Mouse (Mus musculus): ENCODE results near the gene Lrrc47. TPM values are rescaled to one million over a fixed set of nuclear protein-coding genes. Genes with fewer than 3 reads are reported as not detected.

The Lrrc47 gene
- polyA plus RNA-seq, 1 experiment from 2014 or later, result 11.9 TPM

DNA sequence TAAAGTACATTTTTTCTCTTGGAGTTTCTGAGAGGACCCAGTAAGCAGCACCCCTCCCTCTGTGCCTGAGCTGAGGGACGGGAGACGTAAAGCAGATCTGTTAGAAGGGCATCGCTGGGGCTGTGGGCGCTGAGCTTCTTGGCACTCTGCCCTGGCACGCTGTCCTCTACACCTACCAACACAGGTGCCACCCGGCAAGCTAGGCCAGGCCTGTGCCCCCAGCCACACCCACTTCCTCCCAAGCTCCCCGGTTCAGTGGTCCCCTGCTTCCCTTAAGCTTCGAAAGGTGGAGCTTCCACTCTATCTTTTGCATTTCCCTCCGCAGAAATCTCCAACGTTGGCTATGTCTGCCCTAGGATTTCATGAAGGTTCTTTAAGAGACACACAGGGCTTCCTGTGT lies 32.3 kb upstream of the Lrrc47 start:
- H3K9ac ChIP-seq (ENCODE audit: low read depth, low read length), result no peak overlapping the region
- no peak for DNase-seq (ENCODE audit: low spot score)
- H3K4me1 ChIP-seq (ENCODE audit: control insufficient read depth, insufficient read depth, low read length), result peaks cover 9% of the 10 kb centered on the region
- H3K27me3 ChIP-seq (replicated peaks; ENCODE audit: control insufficient read depth, insufficient read depth, low read length), result no peaks in the 10 kb centered on the region
- H3K4me2 ChIP-seq (ENCODE audit: low read depth, low read length), result no peak overlapping the region
- H3K9me3 ChIP-seq (ENCODE audit: control insufficient read depth, low read length), result no peaks in the 10 kb centered on the region
- H3K36me3 ChIP-seq (ENCODE audit: control insufficient read depth, insufficient read depth, low read length), result peaks cover 50% of the 10 kb centered on the region
- H3K4me3 ChIP-seq (ENCODE audit: low read depth, low read length), result no peak overlapping the region
- no peak for ATAC-seq (ENCODE audit: low read depth)
- WGBS, result 90% methylated on average over 10 of the region's 10 CpGs
- no peak overlapping the region for H3K27ac ChIP-seq (replicated peaks; ENCODE audit: low read depth, low read length)

DNA sequence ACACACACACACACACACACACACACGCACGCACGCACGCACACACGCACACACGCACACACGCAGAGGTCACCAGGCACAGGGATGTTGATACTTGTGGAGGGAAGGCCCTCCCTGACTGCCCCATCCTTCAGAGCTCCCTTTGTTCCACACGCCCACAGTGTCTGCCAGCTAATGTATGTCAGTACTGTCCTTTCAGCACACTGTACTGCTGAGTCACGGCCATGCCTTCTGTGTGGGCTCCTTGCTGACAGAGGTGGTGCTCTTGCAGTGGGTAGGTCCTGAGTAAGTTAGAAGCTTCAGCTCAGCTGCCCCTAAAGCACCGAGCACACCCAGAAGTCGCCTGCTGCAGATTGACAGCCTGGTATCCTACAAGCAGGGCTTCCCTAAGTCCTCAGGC lies 31.1 kb upstream of the Lrrc47 start:
- Histone ChIP-seq H3K4me1 (ENCODE audit: control insufficient read depth, insufficient read depth, low read length) (peaks cover 9% of the 10 kb centered on the region), H3K9me3 (ENCODE audit: control insufficient read depth, low read length) (no peaks in the 10 kb centered on the region), H3K9ac (ENCODE audit: low read depth, low read length) (no peak overlapping the region), H3K27me3 (replicated peaks; ENCODE audit: control insufficient read depth, insufficient read depth, low read length) (no peaks in the 10 kb centered on the region), H3K4me3 (ENCODE audit: low read depth, low read length) (no peak overlapping the region), H3K36me3 (ENCODE audit: control insufficient read depth, insufficient read depth, low read length) (peaks cover 62% of the 10 kb centered on the region), H3K4me2 (ENCODE audit: low read depth, low read length) (no peak overlapping the region), H3K27ac (replicated peaks; ENCODE audit: low read depth, low read length) (no peak overlapping the region)
- ATAC-seq (ENCODE audit: low read depth) (no peak), DNase-seq (ENCODE audit: low spot score) (no peak)
- WGBS, result 84% methylated on average over 10 of the region's 11 CpGs

DNA sequence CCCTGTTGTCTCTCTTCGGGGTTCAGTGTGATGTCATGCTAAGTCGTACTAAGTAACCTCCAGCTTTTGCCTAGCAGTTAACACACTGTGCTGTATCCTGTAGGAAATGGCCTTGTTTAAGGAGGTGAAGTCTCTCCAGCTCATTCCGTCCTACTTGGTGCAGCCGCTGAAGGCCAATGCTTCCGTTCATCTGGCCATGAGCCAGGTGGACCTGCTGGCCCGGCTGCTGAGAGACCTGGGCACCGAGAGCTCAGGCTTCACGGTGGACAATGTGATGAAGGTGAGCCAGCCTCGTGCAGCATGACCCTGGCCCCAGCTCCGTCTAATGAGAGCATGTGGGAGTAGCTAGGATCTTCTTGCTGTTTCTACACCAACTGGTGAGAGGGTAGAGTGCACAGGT lies 18.8 kb upstream of the Lrrc47 start:
- DNase-seq (ENCODE audit: low spot score) (no peak), ATAC-seq (ENCODE audit: low read depth) (no peak)
- Histone ChIP-seq H3K9ac (ENCODE audit: low read depth, low read length) (no peak overlapping the region), H3K9me3 (ENCODE audit: control insufficient read depth, low read length) (no peaks in the 10 kb centered on the region), H3K27ac (replicated peaks; ENCODE audit: low read depth, low read length) (no peak overlapping the region), H3K36me3 (ENCODE audit: control insufficient read depth, insufficient read depth, low read length) (peaks cover 91% of the 10 kb centered on the region), H3K4me2 (ENCODE audit: low read depth, low read length) (no peak overlapping the region), H3K4me1 (ENCODE audit: control insufficient read depth, insufficient read depth, low read length) (no peaks in the 10 kb centered on the region), H3K4me3 (ENCODE audit: low read depth, low read length) (no peak overlapping the region), H3K27me3 (replicated peaks; ENCODE audit: control insufficient read depth, insufficient read depth, low read length) (no peaks in the 10 kb centered on the region)
- WGBS, result 89% methylated on average over 10 of the region's 10 CpGs

DNA sequence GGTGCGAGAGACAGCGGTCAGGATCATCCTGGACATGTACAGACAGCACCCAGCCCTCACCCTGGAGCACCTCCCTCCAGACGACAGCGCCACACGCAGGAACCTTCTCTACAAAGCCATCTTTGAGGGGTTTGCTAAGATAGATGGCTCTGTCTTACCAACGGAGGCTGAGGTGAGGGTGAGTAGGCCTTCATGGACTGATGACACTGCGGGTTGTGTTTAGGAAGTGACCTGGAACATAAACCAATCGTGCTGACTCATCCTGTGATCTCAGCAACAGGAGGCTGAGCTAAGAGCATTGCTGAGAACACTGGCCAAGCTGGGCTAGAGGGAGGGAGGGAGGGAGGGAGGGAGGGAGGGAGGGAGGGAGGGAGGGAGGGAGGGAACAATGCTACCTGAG lies 18.0 kb upstream of the Lrrc47 start:
- Histone ChIP-seq H3K4me2 (ENCODE audit: low read depth, low read length) (no peak overlapping the region), H3K36me3 (ENCODE audit: control insufficient read depth, insufficient read depth, low read length) (peaks cover 91% of the 10 kb centered on the region), H3K9me3 (ENCODE audit: control insufficient read depth, low read length) (no peaks in the 10 kb centered on the region), H3K4me1 (ENCODE audit: control insufficient read depth, insufficient read depth, low read length) (no peaks in the 10 kb centered on the region), H3K27ac (replicated peaks; ENCODE audit: low read depth, low read length) (no peak overlapping the region), H3K9ac (ENCODE audit: low read depth, low read length) (no peak overlapping the region), H3K4me3 (ENCODE audit: low read depth, low read length) (no peak overlapping the region), H3K27me3 (replicated peaks; ENCODE audit: control insufficient read depth, insufficient read depth, low read length) (no peaks in the 10 kb centered on the region)
- WGBS, result 90% methylated on average over 8 of the region's 8 CpGs
- ATAC-seq (ENCODE audit: low read depth) (no peak), DNase-seq (ENCODE audit: low spot score) (no peak)

DNA sequence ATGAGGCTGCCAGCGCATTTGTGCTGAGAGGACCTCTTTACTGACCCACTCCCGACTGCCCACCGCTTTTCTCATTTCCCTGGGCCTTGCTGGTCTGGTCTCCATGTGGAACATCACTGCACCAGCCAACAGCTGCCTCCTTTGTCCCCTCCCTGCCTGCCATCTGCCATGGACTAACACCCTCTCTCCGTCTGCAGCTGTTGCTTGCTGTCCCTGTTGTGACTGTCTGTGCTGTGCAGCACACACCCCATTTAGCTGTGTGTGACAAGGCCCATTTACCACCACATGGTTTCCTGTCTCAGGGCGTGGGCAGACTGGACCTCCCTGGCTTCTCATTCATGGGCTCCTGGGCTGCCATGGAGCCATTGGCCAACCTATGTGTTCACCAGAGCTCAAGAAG lies 6.0 kb upstream of the Lrrc47 start:
- no peak overlapping the region for H3K9ac ChIP-seq (ENCODE audit: low read depth, low read length)
- peak; percentile 30 for DNase-seq (ENCODE audit: low spot score)
- H3K27ac ChIP-seq (replicated peaks; ENCODE audit: low read depth, low read length), result no peak overlapping the region
- peaks cover 50% of the 10 kb centered on the region for H3K36me3 ChIP-seq (ENCODE audit: control insufficient read depth, insufficient read depth, low read length)
- H3K9me3 ChIP-seq (ENCODE audit: control insufficient read depth, low read length), result no peaks in the 10 kb centered on the region
- H3K27me3 ChIP-seq (replicated peaks; ENCODE audit: control insufficient read depth, insufficient read depth, low read length), result no peaks in the 10 kb centered on the region
- H3K4me3 ChIP-seq (ENCODE audit: low read depth, low read length), result no peak overlapping the region
- WGBS, result 94% methylated on average over 5 of the region's 5 CpGs
- peak; percentile 62; the same call in 1 of the 2 replicates for ATAC-seq (ENCODE audit: low read depth)
- H3K4me1 ChIP-seq (ENCODE audit: control insufficient read depth, insufficient read depth, low read length), result no peaks in the 10 kb centered on the region
- H3K4me2 ChIP-seq (ENCODE audit: low read depth, low read length), result no peak overlapping the region

DNA sequence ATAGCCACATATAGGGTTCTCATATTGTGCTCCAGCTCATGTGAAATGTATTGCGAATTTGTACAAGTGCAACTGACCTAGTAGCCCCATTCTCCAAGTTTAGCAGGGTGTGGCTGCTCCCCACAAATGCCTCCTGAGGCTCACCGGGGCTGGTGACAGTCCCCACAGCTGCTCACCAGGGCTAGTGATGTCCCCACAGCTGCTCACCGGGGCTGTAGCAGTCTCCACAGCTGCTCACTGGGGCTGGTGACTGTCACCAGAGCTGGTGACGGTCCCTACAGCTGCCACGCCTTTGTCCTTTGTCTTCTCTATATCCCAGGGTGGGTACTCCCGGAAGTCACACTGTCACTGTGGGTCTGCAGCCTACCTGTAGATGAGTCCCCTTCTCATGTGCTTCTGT lies 5.3 kb upstream of the Lrrc47 start:
- WGBS, result 92% methylated on average over 6 of the region's 6 CpGs
- DNase-seq (ENCODE audit: low spot score) (peak; percentile 30), ATAC-seq (ENCODE audit: low read depth) (peak; percentile 11; the same call in 1 of the 2 replicates)
- no peak overlapping the region for H3K9ac ChIP-seq (ENCODE audit: low read depth, low read length)
- no peaks in the 10 kb centered on the region for H3K9me3 ChIP-seq (ENCODE audit: control insufficient read depth, low read length)
- no peaks in the 10 kb centered on the region for H3K27me3 ChIP-seq (replicated peaks; ENCODE audit: control insufficient read depth, insufficient read depth, low read length)
- H3K36me3 ChIP-seq (ENCODE audit: control insufficient read depth, insufficient read depth, low read length), result peaks cover 50% of the 10 kb centered on the region
- no peaks in the 10 kb centered on the region for H3K4me1 ChIP-seq (ENCODE audit: control insufficient read depth, insufficient read depth, low read length)
- no peak overlapping the region for H3K4me2 ChIP-seq (ENCODE audit: low read depth, low read length)
- no peak overlapping the region for H3K27ac ChIP-seq (replicated peaks; ENCODE audit: low read depth, low read length)
- H3K4me3 ChIP-seq (ENCODE audit: low read depth, low read length), result no peak overlapping the region

DNA sequence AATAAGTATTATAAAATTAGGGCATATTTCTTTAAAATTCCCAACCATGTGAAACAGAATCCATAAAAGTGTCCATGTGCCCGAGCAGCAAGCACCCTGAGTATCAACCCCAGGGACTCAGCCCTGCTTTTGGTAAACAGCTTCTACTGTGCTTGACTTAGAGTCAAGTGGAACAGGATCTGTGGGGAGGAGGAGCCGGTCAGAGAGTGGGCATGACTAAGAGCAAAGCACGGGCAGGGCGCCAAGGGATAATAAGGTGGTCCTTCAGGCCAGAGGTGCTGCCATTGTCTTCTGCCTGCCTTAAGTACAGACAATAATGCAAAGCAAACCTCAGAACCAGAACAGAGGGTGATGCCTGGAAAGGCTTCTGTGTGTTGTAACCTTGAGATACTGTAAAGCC lies 3.8 kb upstream of the Lrrc47 start:
- H3K36me3 ChIP-seq (ENCODE audit: control insufficient read depth, insufficient read depth, low read length), result peaks cover 43% of the 10 kb centered on the region
- DNase-seq (ENCODE audit: low spot score) (no peak), ATAC-seq (ENCODE audit: low read depth) (no peak)
- H3K9me3 ChIP-seq (ENCODE audit: control insufficient read depth, low read length), result no peaks in the 10 kb centered on the region
- H3K4me2 ChIP-seq (ENCODE audit: low read depth, low read length), result no peak overlapping the region
- peaks cover 3% of the 10 kb centered on the region for H3K4me1 ChIP-seq (ENCODE audit: control insufficient read depth, insufficient read depth, low read length)
- no peak overlapping the region for H3K4me3 ChIP-seq (ENCODE audit: low read depth, low read length)
- H3K9ac ChIP-seq (ENCODE audit: low read depth, low read length), result no peak overlapping the region
- no peak overlapping the region for H3K27ac ChIP-seq (replicated peaks; ENCODE audit: low read depth, low read length)
- 74% methylated on average over 4 of the region's 4 CpGs for WGBS
- no peaks in the 10 kb centered on the region for H3K27me3 ChIP-seq (replicated peaks; ENCODE audit: control insufficient read depth, insufficient read depth, low read length)

DNA sequence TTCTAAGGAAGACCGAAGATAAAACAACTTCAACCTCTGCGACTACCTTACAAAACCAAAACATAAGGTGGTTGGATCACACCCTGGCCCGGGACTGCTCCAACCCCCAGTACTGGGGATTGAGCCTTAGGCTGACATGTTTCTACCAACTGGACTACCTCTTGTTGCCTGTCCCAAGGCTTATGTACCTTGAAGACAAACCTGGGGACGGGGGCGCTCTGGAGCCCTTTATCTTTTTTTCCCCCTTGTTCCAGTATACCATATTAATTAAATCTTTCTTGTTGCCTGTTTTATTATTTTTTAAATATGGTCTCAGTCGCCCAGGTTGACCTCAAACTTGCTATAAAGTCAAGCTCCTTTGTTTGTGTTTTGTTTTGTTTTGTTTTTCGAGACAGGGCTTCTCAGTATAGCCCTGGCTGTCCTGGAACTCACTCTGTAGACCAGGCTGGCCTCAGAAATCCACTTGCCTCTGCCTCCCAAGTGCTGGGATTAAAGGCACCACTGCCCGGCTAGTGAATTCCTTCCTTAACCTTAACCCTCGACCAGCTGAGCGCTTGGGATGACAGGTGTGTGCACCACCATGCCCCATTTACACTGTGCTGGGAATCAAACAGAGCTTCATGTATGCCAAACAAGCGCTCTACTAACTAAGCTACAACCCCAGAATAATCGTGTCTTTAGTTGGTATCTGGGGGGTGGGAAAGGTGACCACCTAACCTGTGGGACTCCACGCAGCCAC lies 455 bp upstream of the Lrrc47 start:
- Histone ChIP-seq H3K4me3 (ENCODE audit: low read depth, low read length) (peak overlapping the region; percentile 84), H3K27me3 (replicated peaks; ENCODE audit: control insufficient read depth, insufficient read depth, low read length) (no peaks in the 10 kb centered on the region), H3K9ac (ENCODE audit: low read depth, low read length) (peak overlapping the region; percentile 95), H3K9me3 (ENCODE audit: control insufficient read depth, low read length) (no peaks in the 10 kb centered on the region), H3K27ac (replicated peaks; ENCODE audit: low read depth, low read length) (no peak overlapping the region; the same call in 1 of the 2 replicates), H3K4me2 (ENCODE audit: low read depth, low read length) (peak overlapping the region; percentile 94), H3K4me1 (ENCODE audit: control insufficient read depth, insufficient read depth, low read length) (peaks cover 12% of the 10 kb centered on the region), H3K36me3 (ENCODE audit: control insufficient read depth, insufficient read depth, low read length) (peaks cover 25% of the 10 kb centered on the region)
- DNase-seq (ENCODE audit: low spot score) (no peak), ATAC-seq (ENCODE audit: low read depth) (peak; percentile 42)
- 28% methylated on average over 13 of the region's 13 CpGs for WGBS

Data from embryonic facial prominence, embryonic 14.5 days (tissue).